Mouse (Mus musculus): ENCODE measurements around the gene Gsg1l2. TPM values are rescaled to one million over a fixed set of nuclear protein-coding genes. Genes with fewer than 3 reads are reported as not detected.
A peak's percentile ranks its signal among the peaks of the same experiment; 100 is the strongest.

Gsg1l2 gene
- polyA plus RNA-seq, 1 experiment from 2014 or later: not detected

- Histone ChIP-seq H3K9me3 (no peaks in the 10 kb centered on the region), H3K36me3 (no peaks in the 10 kb centered on the region), H3K27ac (no peak overlapping the region), H3K4me2 (no peak overlapping the region), H3K4me3 (replicated peaks) (no peak overlapping the region), H3K4me1 (no peaks in the 10 kb centered on the region), H3K9ac (no peak overlapping the region), H3K27me3 (replicated peaks) (no peaks in the 10 kb centered on the region)
- WGBS: 93% methylated on average over 6 of the region's 6 CpGs
- no peak for ATAC-seq (ENCODE audit: insufficient read depth, low FRiP score, low read depth)
Observed at GRCm38 (mm10) chr11:67821560-67821959, 47.2 kb downstream of the Gsg1l2 start.

- H3K9ac ChIP-seq: no peak overlapping the region
- H3K27ac ChIP-seq: no peak overlapping the region
- no peaks in the 10 kb centered on the region for H3K36me3 ChIP-seq
- no peaks in the 10 kb centered on the region for H3K4me1 ChIP-seq
- H3K9me3 ChIP-seq: no peaks in the 10 kb centered on the region
- H3K4me2 ChIP-seq: peak overlapping the region; percentile 9; the same call in 1 of the 2 replicates
- ATAC-seq (ENCODE audit: insufficient read depth, low FRiP score, low read depth): no peak
- no peak overlapping the region for H3K4me3 ChIP-seq (replicated peaks)
- no peaks in the 10 kb centered on the region for H3K27me3 ChIP-seq (replicated peaks)
- 25% methylated on average over 12 of the region's 12 CpGs for WGBS
Observed at GRCm38 (mm10) chr11:67828360-67829059, 54.1 kb downstream of the Gsg1l2 start.

- Histone ChIP-seq H3K27ac (no peak overlapping the region), H3K9ac (no peak overlapping the region), H3K9me3 (no peaks in the 10 kb centered on the region), H3K4me1 (no peaks in the 10 kb centered on the region), H3K4me3 (replicated peaks) (no peak overlapping the region), H3K27me3 (replicated peaks) (no peaks in the 10 kb centered on the region), H3K36me3 (no peaks in the 10 kb centered on the region), H3K4me2 (no peak overlapping the region)
- WGBS: 61% methylated on average over 6 of the region's 6 CpGs
- no peak for ATAC-seq (ENCODE audit: insufficient read depth, low FRiP score, low read depth)
Observed at GRCm38 (mm10) chr11:67829530-67829929, 55.1 kb downstream of the Gsg1l2 start.

- Histone ChIP-seq H3K36me3 (no peaks in the 10 kb centered on the region), H3K4me3 (replicated peaks) (no peak overlapping the region), H3K27me3 (replicated peaks) (no peaks in the 10 kb centered on the region), H3K4me1 (no peaks in the 10 kb centered on the region), H3K27ac (no peak overlapping the region), H3K4me2 (no peak overlapping the region), H3K9me3 (no peaks in the 10 kb centered on the region), H3K9ac (no peak overlapping the region)
- 64% methylated on average over 5 of the region's 5 CpGs for WGBS
- ATAC-seq (ENCODE audit: insufficient read depth, low FRiP score, low read depth): no peak
Observed at GRCm38 (mm10) chr11:67831820-67832219, 57.4 kb downstream of the Gsg1l2 start.

GRCm38 (mm10) chr11:67835408-67836078 is 61.1 kb downstream of the Gsg1l2 start:
- H3K4me3 ChIP-seq (replicated peaks): no peak overlapping the region
- no peak overlapping the region for H3K9ac ChIP-seq
- no peaks in the 10 kb centered on the region for H3K27me3 ChIP-seq (replicated peaks)
- H3K4me2 ChIP-seq: no peak overlapping the region
- no peaks in the 10 kb centered on the region for H3K9me3 ChIP-seq
- no peaks in the 10 kb centered on the region for H3K4me1 ChIP-seq
- H3K27ac ChIP-seq: no peak overlapping the region
- no peaks in the 10 kb centered on the region for H3K36me3 ChIP-seq
- ATAC-seq (ENCODE audit: insufficient read depth, low FRiP score, low read depth): no peak
- 81% methylated on average over 10 of the region's 10 CpGs for WGBS

Other genes starting within 250 kb of the Gsg1l2 start
- gene Rcvrn, start 79.3 kb upstream of the Gsg1l2 start, polyA plus RNA-seq (2015; fragmentation: Nextera tagmentation; extraction: Ambion mirVana): 0.17 TPM in 1 of 2 replicates, not detected in the other
- gene Glp2r, start 3.5 kb upstream of the Gsg1l2 start, polyA plus RNA-seq (2015; fragmentation: Nextera tagmentation; extraction: Ambion mirVana): 1.1 and 1.6 TPM in 2 replicates
- gene Dhrs7c, start 23.6 kb downstream of the Gsg1l2 start, polyA plus RNA-seq (2015; fragmentation: Nextera tagmentation; extraction: Ambion mirVana): 0.32 and 0.35 TPM in 2 replicates
- gene Usp43, start 147.5 kb downstream of the Gsg1l2 start, polyA plus RNA-seq (2015; fragmentation: Nextera tagmentation; extraction: Ambion mirVana): 3.7 and 4.8 TPM in 2 replicates
- gene Cfap52, start 191.0 kb downstream of the Gsg1l2 start, polyA plus RNA-seq (2015; fragmentation: Nextera tagmentation; extraction: Ambion mirVana): 0.86 and 1.5 TPM in 2 replicates
- gene Stx8, start 191.6 kb downstream of the Gsg1l2 start, polyA plus RNA-seq (2015; fragmentation: Nextera tagmentation; extraction: Ambion mirVana): 55.9 and 59.4 TPM in 2 replicates

Data from stomach, embryonic 15.5 days (tissue).